Mouse (Mus musculus): ENCODE results near the gene Mad2l2.
A peak's percentile ranks its signal among the peaks of the same experiment; 100 is the strongest.
"Not testable (repeated sequence)": the region's sequence is repeated elsewhere in the genome, so short reads cannot be mapped to it uniquely, and the experiment has no call there.

Gene Mad2l2

DNA sequence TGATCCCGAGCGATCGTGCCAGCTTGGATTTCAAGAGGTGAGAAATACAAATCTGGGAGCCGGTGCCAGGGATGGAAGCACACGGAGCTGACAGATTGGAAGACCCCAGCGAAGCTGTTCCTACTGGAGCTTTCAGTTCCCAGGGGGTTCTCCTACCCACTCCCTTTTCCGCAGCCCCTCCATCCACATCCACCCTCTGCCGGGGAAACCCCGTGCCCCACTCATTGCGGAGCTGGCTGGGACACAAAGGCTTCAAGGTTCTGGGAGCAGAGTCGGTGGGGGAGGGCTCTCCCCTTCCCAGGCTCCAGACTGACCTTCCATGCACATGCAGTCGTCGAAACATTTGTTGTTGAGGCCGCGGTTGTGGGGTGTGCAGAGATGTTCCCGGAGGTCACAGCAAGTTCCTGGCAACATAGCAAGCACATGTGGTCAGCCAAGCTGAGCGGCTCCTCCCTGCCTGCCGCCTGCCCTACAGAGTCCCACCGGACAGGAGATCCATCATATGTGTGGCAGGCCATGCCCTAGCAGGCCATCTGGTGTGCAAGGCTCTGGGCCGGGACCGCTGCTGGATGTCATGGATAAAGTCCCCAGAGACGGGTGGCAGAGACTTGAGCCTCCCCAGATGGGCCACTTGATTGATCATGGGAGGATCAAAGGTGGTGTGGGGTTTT, 22.4 kb upstream of the Mad2l2 start:
- DNase-seq (ENCODE audit: low spot score in 2 of 2) = no peak

DNA sequence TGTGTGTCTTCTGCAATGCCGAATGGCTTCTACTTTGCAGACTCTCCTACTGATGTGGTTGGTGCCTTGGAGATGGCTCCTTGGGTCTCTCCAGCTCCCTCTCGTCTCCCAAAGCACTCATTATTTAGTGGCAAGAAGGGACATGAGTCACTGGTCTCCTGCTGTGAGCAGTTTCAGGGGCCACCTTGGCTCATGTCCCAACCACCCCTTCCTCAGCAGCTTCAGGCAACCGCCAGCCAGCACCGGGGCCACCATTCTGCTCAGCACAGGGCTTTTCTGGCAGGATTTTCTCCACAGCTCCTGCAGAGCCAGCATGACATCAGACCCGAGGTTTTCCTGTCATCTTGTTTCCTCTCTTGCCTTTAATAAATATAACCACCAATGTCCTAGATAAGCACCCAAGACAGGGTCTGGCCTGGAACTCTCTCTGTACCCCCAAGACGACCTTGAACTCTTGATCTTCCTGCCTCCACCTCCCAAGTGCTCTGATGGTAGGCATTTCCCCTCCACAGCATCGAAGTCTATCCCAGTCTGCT, 21.6 kb upstream of the Mad2l2 start:
- DNase-seq (ENCODE audit: low spot score in 2 of 2) = no peak

DNA sequence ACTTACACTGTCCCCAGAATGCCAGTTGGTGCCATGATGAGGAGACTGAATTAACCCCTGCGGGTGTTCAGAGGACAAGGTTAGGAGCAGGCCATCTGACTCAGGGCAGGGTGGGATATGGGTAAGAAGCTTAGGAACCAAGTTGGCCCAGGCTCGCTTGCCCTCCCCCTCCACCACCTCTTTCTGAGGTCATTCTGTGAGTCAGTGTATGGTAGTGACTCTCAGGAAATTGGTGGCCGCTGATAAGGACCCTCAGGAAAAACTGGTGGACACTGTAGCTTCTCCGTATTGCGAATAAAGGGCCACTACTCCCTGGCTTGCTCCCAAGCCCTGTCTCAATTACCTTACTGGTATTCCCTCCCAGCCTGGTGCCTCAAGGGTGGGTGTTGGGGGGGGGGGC, 21.0 kb upstream of the Mad2l2 start:
- DNase-seq (ENCODE audit: low spot score in 2 of 2) = no peak

DNA sequence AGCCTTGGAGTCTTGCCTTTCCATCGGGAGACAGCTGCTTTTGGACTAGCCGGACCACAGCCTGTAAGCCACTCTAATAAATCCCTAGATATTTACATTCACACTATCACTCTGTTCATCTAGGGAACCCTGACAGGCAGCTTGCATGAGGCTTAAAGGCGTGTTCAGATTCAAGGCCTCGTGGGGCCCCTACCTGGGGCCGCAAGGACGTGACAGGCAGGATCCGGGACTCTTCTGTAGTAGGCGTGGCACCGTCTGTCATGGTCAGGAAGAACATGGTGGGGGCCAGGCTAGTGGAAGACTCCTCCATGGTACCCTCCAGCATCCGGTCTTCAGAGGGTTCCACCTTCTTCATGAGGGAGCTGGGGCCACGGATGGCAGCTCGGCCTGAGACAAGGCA, 17.7 kb upstream of the Mad2l2 start:
- no peak for DNase-seq (ENCODE audit: low spot score in 2 of 2)

DNA sequence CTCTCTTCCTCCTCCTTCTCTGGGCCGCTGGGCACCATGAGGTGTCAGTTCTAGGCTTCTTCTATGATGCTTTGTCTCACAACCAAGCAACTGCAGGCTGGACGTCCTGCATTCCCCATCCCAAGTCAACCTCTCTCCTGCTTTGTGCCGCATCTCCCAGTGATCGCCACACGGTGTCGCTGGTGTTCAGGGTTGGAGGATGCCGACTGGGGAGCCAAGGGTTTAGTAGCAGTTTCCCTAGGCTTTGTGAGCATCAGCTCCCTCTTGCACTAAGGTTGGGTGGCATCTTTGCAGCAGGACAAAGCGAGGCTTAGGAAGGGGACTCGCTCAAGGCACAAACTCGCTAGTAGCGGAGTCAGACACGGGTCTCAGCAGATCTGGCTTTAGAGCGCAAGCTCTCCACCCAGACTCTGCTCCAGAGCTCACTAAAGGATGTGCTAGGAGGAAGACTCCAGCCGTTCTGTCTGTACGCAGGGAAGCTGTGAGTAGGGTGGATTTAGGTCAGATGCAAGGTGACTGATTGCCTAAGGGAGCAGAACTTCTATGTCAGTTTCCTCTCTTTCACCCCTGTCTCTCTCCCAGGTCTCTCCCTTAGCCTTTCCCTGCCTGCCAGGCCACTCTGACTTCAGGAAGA, 15.3 kb upstream of the Mad2l2 start:
- peak; percentile 56 to 75 for DNase-seq (ENCODE audit: low spot score in 2 of 2)

DNA sequence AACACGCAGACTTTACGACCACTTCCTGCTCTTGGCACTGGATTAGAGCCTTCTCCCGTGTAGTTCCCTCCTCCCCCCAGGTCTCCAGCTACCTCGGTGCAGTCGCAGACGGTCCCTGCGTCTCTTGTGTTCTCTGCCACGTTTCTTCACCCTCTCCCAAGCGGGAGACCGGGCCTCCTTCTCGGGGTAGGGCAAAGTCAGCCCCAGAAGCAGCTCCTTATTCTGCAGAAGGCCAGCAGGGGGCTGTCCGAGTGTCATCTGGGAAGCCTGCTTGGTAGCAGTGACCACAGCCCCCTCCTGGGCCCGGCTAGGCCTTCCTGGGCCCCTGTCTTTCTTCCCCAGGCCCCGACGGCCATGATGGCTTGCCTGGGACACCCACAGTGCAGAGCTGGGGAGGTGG, 14.7 kb upstream of the Mad2l2 start:
- no peak for DNase-seq (ENCODE audit: low spot score in 2 of 2)

DNA sequence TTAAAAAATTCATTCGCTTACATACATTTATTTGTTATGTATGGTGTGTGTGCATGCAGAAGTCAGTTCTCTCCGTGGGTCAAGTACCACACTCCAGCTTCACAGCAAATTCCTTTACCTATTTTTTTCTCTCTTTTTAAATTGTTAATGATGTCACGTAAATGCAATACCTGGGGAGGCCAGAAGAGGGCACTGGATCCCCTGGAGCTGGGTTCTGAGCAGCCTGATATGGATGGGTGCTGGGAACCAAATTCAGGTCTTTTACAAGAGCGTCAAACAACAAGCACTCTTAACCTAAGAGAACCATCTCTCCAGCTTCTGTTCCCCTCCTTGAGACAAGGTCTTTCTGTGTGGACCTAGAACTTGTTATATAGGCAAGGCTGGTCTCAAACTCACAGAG, 13.5 kb upstream of the Mad2l2 start:
- DNase-seq (ENCODE audit: low spot score in 2 of 2) = no peak

DNA sequence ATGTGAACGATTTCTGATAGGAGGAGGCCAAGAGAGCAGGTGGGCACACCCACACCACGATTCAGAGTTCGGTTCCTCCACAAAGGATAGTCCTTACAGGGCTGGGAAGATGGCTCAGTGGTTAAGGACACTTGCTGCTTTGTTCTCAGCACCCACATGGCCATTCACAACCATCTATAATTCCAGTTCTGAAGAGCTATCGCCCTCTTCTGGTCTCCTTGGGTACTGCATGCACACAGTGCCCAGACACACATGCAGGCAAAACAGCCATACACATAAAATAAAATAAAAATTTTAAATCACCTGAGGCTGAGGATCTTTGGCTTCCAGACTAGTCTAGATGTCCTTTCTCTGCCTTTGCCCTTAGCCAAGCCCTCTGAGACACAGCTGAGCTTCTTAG, 12.8 kb upstream of the Mad2l2 start:
- no peak for DNase-seq (ENCODE audit: low spot score in 2 of 2)

DNA sequence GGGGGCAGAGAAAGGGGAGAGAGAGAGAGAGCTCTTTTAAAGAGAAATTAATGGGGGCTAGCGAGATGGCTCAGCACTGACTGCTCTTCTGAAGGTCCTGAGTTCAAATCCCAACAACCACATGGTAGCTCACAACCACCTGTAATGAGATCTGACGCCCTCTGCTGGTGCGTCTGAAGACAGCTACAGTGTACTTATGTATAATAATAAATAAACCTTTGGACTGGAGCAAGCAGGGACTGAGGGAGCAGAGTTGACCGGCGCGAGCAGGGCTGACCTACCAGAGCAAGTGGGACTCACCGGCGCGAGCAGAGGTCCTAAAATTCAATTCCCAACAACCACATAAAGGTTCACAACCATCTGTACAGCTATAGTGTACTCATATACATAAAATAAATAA, 10.6 kb upstream of the Mad2l2 start:
- DNase-seq (ENCODE audit: low spot score in 2 of 2) = not testable (repeated sequence)

DNA sequence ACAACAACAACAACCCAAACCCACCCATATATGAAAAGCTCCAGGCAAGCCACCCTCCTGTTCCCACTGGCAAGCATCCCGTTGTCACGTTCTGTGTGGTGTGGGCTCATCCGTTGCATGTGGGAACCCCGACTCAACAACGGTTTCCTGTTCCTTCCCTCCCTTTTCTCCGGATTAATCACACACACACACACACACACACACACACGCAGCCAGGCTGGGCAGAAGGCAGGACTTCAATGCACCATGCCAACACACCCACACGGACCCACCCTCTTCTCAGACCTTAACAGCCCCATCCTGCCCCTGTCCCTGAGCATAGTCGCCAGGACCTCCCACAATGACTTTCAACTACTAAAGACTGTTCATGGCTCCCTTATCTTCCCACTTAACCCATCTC, 9.6 kb upstream of the Mad2l2 start:
- DNase-seq (ENCODE audit: low spot score in 2 of 2) = no peak

DNA sequence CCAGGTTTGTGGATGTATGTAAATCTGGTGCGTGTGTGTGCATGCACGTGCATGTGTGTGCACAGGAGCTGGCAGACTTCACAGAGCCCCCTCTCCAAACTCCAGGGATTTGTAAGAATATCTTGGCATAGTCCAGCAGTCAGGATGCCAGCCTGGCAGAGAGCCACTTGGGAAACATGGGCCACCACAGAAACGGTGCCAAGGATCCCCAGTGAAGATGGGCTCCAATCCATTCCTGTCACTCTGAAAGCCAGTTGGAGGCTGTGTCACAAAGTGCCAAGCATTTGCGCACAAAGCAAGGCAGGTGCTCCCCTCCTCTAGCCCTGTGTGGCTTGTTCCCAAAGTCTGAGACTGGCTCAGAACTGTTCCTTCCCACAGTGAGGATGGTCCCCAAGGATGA, 8.8 kb upstream of the Mad2l2 start:
- peak in 1 of 2 experiments; percentile 40 for DNase-seq (ENCODE audit: low spot score in 2 of 2)

DNA sequence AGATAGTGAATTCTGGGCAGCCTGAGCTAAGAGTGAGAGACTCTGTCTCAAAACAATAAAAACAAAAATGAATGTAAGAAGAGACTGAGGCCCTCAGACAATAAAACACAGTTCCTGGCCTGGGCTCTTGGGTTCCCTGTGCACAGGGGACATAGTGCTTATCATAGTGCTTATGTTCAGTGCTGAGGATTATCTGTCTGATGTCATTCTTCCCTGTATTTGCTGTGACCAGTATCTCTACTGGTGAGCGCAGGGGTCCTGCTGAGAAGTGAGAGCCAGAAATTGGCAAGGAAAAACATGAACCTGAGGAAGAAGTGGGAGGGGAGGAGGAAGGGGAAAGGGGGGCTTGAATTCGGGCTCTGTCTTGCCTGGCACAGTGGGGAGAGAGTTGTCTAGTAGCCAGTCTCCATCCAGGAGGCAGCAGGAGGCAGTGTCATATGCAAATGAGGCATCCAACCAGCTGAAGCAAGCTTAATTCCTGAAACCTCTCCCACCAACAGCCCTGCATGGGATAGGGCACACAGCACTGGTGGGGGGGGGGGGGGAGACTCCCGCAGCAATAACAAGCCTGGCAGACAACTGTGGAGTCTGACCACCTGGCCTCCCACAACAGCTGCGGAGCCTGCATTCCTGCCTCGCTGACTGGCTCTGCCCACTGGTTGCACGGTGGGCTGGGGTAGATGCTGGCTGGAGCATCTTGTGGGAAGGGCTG, 8.0 kb upstream of the Mad2l2 start:
- no peak for DNase-seq (ENCODE audit: low spot score in 2 of 2)

DNA sequence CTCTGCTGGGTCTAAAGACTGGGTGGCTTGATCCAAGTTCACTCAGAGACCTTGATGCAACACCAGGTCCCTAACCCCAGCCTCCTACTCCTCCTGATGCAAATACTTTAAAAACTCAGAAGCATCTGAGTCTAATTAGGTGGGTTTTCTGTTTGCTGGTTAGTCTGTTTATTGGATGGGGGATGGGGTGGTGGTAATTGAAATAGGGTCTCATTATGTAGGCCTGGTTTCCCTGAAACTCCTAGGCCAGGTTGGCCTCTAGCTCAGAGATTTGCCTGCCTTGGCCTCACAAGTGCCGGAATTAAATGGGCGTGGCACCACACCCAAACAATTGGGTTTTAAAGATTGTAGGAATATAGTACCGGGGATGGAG, 7.5 kb upstream of the Mad2l2 start:
- no peak for DNase-seq (ENCODE audit: low spot score in 2 of 2)

DNA sequence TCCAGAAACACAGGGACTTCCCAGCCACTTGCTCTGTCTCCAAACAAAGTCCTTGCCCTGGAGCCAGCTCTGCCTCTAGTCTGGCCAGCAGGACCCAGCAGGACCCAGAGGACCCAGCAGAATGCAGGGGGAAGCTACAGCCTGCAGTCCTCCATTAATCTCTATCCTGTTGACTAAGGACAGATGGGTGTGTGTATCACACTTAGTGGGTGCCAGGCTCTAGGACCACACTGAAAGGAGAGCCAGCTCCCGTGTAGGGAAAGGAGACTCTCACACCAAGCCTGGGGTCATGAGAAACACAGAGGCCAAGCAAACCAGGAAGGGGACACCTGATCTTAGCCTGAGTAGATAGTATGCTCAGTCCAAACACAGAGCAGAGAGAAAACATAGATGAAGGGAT, 1.9 kb upstream of the Mad2l2 start:
- DNase-seq (ENCODE audit: low spot score in 2 of 2) = no peak

DNA sequence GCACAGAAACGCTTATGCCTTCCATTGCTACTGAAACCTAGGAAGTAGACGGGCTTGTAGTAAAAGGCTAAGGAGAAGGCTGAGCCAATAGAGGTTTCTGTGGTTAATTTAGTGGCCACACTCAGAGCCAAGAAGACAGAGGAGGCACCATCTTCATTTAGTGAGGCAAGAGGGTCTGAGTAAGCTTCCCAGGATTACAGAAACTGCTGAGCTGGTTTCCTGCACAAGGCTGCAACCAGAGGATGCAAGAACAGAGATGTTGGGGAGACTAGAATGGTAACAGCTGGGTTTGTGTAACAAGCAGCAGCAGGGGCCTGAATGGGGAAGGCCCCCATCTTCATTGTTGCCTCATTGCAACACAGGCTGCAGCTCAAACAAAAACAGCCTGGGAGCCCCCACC, 1.5 kb upstream of the Mad2l2 start:
- DNase-seq (ENCODE audit: low spot score in 2 of 2) = no peak

DNA sequence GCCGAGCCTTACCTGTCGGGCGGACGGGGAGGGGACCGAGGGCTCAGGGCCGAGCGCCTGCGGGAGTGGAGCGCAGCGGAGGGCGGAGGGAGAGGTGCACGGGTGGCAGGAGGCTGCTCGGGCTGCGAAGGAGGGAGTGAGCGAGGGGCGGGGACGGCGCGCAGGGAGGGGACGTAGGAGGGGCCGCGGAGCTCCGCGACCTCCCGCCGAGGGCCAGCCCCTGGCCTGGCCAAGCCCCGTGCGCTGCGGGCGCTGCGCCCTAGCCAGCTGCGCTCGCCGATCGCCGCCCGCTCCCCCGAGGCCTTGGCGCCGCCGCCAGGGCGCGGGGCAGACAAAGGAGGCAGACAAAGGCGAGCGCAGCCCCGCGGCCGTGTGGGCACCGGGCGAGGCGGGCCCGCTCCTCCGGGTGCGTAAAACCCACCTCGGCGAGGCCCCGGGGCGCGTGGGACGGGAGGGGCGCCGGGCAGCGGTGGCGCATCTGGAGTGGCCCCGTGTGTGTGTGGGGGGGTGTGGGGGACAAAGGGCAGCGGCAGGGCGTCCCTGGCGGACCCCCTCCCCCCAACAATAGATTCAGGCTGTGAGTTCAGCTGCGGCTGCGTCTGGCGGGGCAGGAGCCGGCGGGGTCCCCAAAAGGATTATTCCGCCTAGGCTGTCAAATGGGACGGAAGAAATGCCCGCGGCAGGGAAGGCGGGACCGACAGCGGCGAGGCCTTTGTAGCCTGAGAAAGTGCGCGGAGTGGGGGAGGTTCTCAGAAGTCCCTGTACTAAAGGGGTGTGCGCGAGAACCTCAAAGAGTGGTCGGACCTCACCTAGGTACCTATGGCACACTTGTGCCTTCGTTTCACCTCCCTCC, 603 bp downstream of the Mad2l2 start, which contains the start of gene Draxin:
Gene Draxin (minus strand): TSS at position 138 of the 853 bp plus-strand sequence.
- DNase-seq (ENCODE audit: low spot score in 2 of 2) = no peak

DNA sequence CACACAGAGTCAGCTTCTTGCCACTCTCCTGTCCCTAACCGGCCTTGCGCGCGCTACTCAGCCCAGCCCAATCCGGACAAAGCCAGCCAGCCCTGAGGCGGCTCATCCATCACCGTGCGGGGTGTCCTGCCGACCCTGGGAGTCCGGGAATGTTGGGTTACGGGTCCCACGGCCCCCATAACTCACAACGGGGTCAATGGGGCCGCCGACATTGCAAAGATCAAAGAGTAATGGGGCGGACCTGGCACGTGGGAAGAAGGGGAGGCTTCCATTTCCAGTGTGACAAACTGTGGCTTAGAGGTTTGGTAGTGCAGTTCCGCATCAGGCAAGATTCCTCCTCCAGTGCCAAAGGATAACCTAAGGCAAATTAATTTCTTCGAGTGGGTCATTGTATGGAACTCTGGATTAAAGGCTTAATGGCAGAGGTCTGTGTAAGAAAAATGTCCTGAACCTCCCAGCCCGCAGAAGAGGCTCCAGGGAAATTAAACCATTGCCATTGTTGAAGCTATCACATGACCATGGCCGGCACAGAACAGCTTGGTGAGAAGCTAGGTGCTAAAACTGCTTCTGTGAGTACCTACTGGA, 1.4 kb downstream of the Mad2l2 start:
- DNase-seq (ENCODE audit: low spot score in 2 of 2) = no peak

DNA sequence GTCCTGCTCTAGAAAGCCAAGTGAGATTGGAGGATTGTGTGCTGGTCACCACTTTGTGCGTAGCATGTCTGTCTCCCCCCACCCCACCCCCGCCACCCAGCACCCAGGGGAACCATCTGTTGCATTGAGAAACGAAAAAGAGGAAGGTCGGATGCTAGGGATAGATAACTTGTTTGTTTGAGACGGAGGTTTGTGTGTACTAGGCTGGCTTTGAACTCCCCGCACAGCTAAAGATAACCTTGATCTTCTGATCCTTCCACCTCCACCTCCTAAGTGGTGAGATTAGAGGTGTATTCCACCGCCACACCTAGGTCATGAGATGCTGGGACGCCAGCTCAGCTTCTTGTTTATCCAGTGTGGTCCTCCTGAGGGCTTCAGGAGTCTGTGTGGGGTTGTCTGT, 4.8 kb downstream of the Mad2l2 start:
- DNase-seq (ENCODE audit: low spot score in 2 of 2) = no peak

DNA sequence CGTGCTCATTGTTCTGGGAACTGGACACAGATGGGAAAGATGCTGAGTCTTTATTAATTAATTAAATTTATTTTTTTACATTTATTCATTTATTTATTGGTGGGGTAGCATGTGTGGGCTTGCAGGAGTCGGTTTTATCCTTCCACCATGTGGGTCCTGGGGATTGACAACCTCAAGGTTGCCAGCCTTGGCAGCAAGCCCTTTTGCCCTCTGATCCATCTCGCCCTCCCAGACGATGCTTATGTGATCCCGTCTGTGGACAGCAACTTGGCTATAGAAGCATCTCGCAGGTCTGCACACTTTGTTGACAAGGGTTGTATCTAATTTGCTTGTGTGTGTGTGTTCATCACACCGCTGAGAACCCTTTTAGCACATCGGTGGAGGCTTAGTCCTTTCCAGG, 7.3 kb downstream of the Mad2l2 start:
- DNase-seq (ENCODE audit: low spot score in 2 of 2) = no peak

DNA sequence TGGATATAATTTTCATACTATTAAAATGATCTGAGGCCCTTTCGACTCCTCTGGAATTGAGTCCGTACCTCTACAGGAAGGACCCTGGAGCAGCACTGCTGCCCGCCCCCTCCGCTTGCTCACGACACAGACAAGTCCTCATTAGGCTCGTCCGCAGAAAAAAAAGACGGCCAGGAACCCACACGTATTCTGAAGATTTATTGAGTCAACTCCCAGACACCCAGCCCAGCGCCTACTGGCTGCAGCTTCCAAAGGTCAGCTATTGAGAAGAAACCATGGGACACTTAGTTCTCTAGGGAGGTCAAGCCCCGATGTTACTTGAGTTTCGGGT, 9.5 kb downstream of the Mad2l2 start:
- DNase-seq (ENCODE audit: low spot score in 2 of 2) = no peak

DNA sequence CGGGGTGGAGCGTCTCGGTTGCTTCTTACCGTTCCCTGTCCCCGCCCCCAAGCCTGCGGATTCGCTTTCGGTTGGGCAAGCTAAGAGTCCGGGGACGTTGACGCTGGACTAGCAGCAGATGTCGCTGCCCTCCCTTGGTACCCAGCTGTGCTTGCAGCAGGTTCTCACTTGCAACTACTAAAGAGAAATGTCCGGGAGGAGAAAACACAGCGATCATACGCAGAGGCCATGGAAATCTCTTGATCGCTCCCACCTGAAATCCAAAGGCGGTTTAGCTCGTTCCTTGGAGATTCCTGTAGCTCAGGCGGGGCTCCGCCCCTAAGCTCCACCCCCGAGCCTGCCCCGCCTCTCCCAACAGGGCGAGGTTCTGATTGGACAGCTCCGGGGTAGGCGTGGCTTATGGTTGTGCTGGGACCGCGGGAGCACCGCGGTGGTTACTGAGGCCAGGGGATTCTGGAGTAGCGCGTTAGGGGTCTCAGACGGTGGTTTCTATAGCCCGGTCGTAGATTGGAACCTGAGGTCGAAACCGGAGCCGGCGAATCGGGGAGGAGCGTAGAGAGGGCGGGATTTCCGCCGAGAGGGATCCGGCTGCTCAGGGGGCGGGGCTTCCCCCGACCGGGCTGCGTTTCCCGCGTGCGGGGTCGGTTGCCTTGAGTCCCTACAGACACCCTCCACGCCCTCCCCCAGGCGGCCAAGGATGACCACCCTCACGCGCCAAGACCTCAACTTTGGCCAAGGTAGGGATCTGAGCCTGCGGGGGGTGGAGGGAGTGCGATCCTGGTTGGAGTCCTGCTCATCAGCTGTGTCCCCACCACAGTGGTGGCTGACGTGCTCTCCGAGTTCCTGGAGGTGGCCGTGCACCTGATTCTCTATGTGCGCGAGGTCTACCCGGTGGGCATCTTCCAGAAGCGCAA, 10.2 kb downstream of the Mad2l2 start:
- DNase-seq (ENCODE audit: low spot score in 2 of 2) = peak; percentile 91

Measured in frontal cortex, postnatal 25 days (tissue).